Mouse (Mus musculus): ENCODE measurements around the gene Pkm. TPM values are rescaled to one million over a fixed set of nuclear protein-coding genes. Genes with fewer than 3 reads are reported as not detected.

Gene Pkm
- polyA plus RNA-seq, 1 experiment from 2014 or later: 2,716 TPM

GRCm38 (mm10) chr9:59667904-59668303, 11.7 kb downstream of the Pkm start:
- H3K27me3 ChIP-seq (replicated peaks; ENCODE audit: low read depth, poor library complexity, severe bottlenecking): no peaks in the 10 kb centered on the region
- H3K9me3 ChIP-seq: no peaks in the 10 kb centered on the region
- no peak overlapping the region for H3K27ac ChIP-seq (replicated peaks)
- peaks cover 100% of the 10 kb centered on the region for H3K36me3 ChIP-seq (replicated peaks)
- peaks cover 6% of the 10 kb centered on the region for H3K4me1 ChIP-seq
- DNase-seq (ENCODE audit: low spot score): no peak
- WGBS: 86% methylated on average over 6 of the region's 6 CpGs
- no peak overlapping the region for H3K4me3 ChIP-seq

GRCm38 (mm10) chr9:59668473-59668872, 12.3 kb downstream of the Pkm start:
- H3K27me3 ChIP-seq (replicated peaks; ENCODE audit: low read depth, poor library complexity, severe bottlenecking): no peaks in the 10 kb centered on the region
- peaks cover under 1% of the 10 kb centered on the region for H3K4me1 ChIP-seq
- H3K4me3 ChIP-seq: no peak overlapping the region
- WGBS: 89% methylated on average over 7 of the region's 7 CpGs
- DNase-seq (ENCODE audit: low spot score): no peak
- H3K9me3 ChIP-seq: no peaks in the 10 kb centered on the region
- no peak overlapping the region for H3K27ac ChIP-seq (replicated peaks)
- H3K36me3 ChIP-seq (replicated peaks): peaks cover 100% of the 10 kb centered on the region

- Histone ChIP-seq H3K27me3 (replicated peaks; ENCODE audit: low read depth, poor library complexity, severe bottlenecking) (no peaks in the 10 kb centered on the region), H3K36me3 (replicated peaks) (peaks cover 100% of the 10 kb centered on the region), H3K9me3 (no peaks in the 10 kb centered on the region), H3K27ac (replicated peaks) (no peak overlapping the region), H3K4me3 (no peak overlapping the region), H3K4me1 (no peaks in the 10 kb centered on the region)
- DNase-seq (ENCODE audit: low spot score): no peak
- WGBS: 84% methylated on average over 4 of the region's 4 CpGs
These were observed 13.0 kb downstream of the Pkm start for GRCm38 (mm10) chr9:59669172-59669571.

GRCm38 (mm10) chr9:59672195-59672894, 16.2 kb downstream of the Pkm start:
- H3K4me1 ChIP-seq: no peaks in the 10 kb centered on the region
- 92% methylated on average over 12 of the region's 12 CpGs for WGBS
- no peak overlapping the region for H3K27ac ChIP-seq (replicated peaks)
- H3K36me3 ChIP-seq (replicated peaks): peaks cover 100% of the 10 kb centered on the region
- H3K4me3 ChIP-seq: no peak overlapping the region
- no peaks in the 10 kb centered on the region for H3K9me3 ChIP-seq
- no peak for DNase-seq (ENCODE audit: low spot score)
- H3K27me3 ChIP-seq (replicated peaks; ENCODE audit: low read depth, poor library complexity, severe bottlenecking): no peaks in the 10 kb centered on the region

- no peak for DNase-seq (ENCODE audit: low spot score)
- WGBS: 74% methylated on average over 2 of the region's 2 CpGs
- no peak overlapping the region for H3K4me3 ChIP-seq
- no peaks in the 10 kb centered on the region for H3K4me1 ChIP-seq
- no peaks in the 10 kb centered on the region for H3K9me3 ChIP-seq
- H3K27ac ChIP-seq (replicated peaks): no peak overlapping the region
- H3K36me3 ChIP-seq (replicated peaks): peaks cover 100% of the 10 kb centered on the region
- no peaks in the 10 kb centered on the region for H3K27me3 ChIP-seq (replicated peaks; ENCODE audit: low read depth, poor library complexity, severe bottlenecking)
These were observed 17.3 kb downstream of the Pkm start for GRCm38 (mm10) chr9:59673427-59673826.

- Histone ChIP-seq H3K4me1 (peaks cover 15% of the 10 kb centered on the region), H3K27ac (replicated peaks) (no peak overlapping the region), H3K9me3 (no peaks in the 10 kb centered on the region), H3K36me3 (replicated peaks) (peaks cover 94% of the 10 kb centered on the region), H3K4me3 (no peak overlapping the region), H3K27me3 (replicated peaks; ENCODE audit: low read depth, poor library complexity, severe bottlenecking) (peaks cover 6% of the 10 kb centered on the region)
- WGBS: 88% methylated on average over 14 of the region's 14 CpGs
- DNase-seq (ENCODE audit: low spot score): no peak
These were observed 19.4 kb downstream of the Pkm start for GRCm38 (mm10) chr9:59675598-59675997.

- H3K36me3 ChIP-seq (replicated peaks): peaks cover 66% of the 10 kb centered on the region
- 42% methylated on average over 1 of the region's 1 CpGs for WGBS
- DNase-seq (ENCODE audit: low spot score): no peak
- no peak overlapping the region for H3K27ac ChIP-seq (replicated peaks)
- H3K4me1 ChIP-seq: peaks cover 17% of the 10 kb centered on the region
- H3K9me3 ChIP-seq: no peaks in the 10 kb centered on the region
- H3K27me3 ChIP-seq (replicated peaks; ENCODE audit: low read depth, poor library complexity, severe bottlenecking): peaks cover 29% of the 10 kb centered on the region
- no peak overlapping the region for H3K4me3 ChIP-seq
These were observed 22.1 kb downstream of the Pkm start for GRCm38 (mm10) chr9:59678313-59678712.

GRCm38 (mm10) chr9:59679678-59680533, 23.7 kb downstream of the Pkm start, which contains the start of gene Gramd2:
Gramd2 (plus strand) TSS chr9:59680144.
- 1% methylated on average over 47 of the region's 47 CpGs for WGBS
- Histone ChIP-seq H3K4me3 (peak within 1 kb of the TSS; percentile 64), H3K27me3 (replicated peaks; ENCODE audit: low read depth, poor library complexity, severe bottlenecking) (peaks cover 29% of the 10 kb centered on the region), H3K27ac (replicated peaks) (peak within 1 kb of the TSS; percentile 66), H3K9me3 (no peaks in the 10 kb centered on the region), H3K4me1 (peaks cover 17% of the 10 kb centered on the region), H3K36me3 (replicated peaks) (peaks cover 50% of the 10 kb centered on the region)
- DNase-seq (ENCODE audit: low spot score): peak; percentile 94

- peak overlapping the region; percentile 66; the same call in 1 of the 2 replicates for H3K27ac ChIP-seq (replicated peaks)
- peak; percentile 51 for DNase-seq (ENCODE audit: low spot score)
- 11% methylated on average over 16 of the region's 16 CpGs for WGBS
These were observed 24.3 kb downstream of the Pkm start for GRCm38 (mm10) chr9:59680534-59680875.

GRCm38 (mm10) chr9:59684020-59684419, 27.9 kb downstream of the Pkm start:
- Histone ChIP-seq H3K9me3 (no peaks in the 10 kb centered on the region), H3K27ac (replicated peaks) (no peak overlapping the region), H3K36me3 (replicated peaks) (peaks cover 9% of the 10 kb centered on the region), H3K27me3 (replicated peaks; ENCODE audit: low read depth, poor library complexity, severe bottlenecking) (peaks cover 29% of the 10 kb centered on the region), H3K4me1 (peaks cover 16% of the 10 kb centered on the region), H3K4me3 (no peak overlapping the region)
- no peak for DNase-seq (ENCODE audit: low spot score)
- WGBS: 74% methylated on average over 2 of the region's 2 CpGs

More at GRCm38 (mm10) chr9:59680534-59680875, 24.3 kb downstream of the Pkm start:
- H3K4me3 ChIP-seq: peak overlapping the region; percentile 64
- peaks cover 44% of the 10 kb centered on the region for H3K36me3 ChIP-seq (replicated peaks)
- H3K9me3 ChIP-seq: no peaks in the 10 kb centered on the region
- peaks cover 29% of the 10 kb centered on the region for H3K27me3 ChIP-seq (replicated peaks; ENCODE audit: low read depth, poor library complexity, severe bottlenecking)
- peaks cover 17% of the 10 kb centered on the region for H3K4me1 ChIP-seq

- H3K36me3 ChIP-seq (replicated peaks): no peaks in the 10 kb centered on the region
- WGBS: 41% methylated on average over 6 of the region's 6 CpGs
- H3K27me3 ChIP-seq (replicated peaks; ENCODE audit: low read depth, poor library complexity, severe bottlenecking): peaks cover 19% of the 10 kb centered on the region
- H3K9me3 ChIP-seq: no peaks in the 10 kb centered on the region
- no peak for DNase-seq (ENCODE audit: low spot score)
- no peak overlapping the region for H3K27ac ChIP-seq (replicated peaks)
- peaks cover 12% of the 10 kb centered on the region for H3K4me1 ChIP-seq
- no peak overlapping the region for H3K4me3 ChIP-seq
These were observed 31.4 kb downstream of the Pkm start for GRCm38 (mm10) chr9:59687416-59688046.

- peaks cover 47% of the 10 kb centered on the region for H3K4me1 ChIP-seq
- peak overlapping the region; percentile 54; the same call in 1 of the 2 replicates for H3K27ac ChIP-seq (replicated peaks)
- WGBS: 4% methylated on average over 23 of the region's 23 CpGs
- no peaks in the 10 kb centered on the region for H3K9me3 ChIP-seq
- peak overlapping the region; percentile 44 for H3K4me3 ChIP-seq
- no peaks in the 10 kb centered on the region for H3K36me3 ChIP-seq (replicated peaks)
- DNase-seq (ENCODE audit: low spot score): peak; percentile 38
- peaks cover 18% of the 10 kb centered on the region for H3K27me3 ChIP-seq (replicated peaks; ENCODE audit: low read depth, poor library complexity, severe bottlenecking)
These were observed 35.5 kb downstream of the Pkm start for GRCm38 (mm10) chr9:59691635-59692094.
